Mouse (Mus musculus): Measurements from ENCODE around the gene Klhl12. TPM values are rescaled to one million over a fixed set of nuclear protein-coding genes. Genes with fewer than 3 reads are reported as not detected.

Gene Klhl12
- total and polyA plus RNA-seq, 2 experiments from 2014 or later = 13.6 to 17.5 TPM

DNA sequence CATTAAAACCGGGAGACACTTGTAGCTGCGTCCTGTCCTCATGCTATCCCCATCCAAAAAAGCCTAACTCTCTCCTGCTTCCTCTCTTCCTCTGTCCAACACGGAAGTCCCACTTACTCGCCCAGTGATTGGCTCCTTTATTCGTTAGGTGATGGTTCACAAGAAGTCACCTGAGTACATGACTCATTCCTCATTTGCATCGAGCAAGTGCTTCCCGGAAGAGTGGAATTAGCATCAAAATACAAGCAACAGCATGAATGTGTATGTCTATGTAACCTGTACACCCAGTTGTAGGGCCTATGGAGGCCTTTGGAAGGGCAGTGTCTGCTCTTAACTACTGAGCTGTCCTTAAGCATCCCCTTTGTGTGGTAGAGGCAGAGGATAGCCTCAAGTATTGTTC lies 36.9 kb downstream of the Klhl12 start:
- no peak overlapping the region for H3K9ac ChIP-seq (replicated peaks; ENCODE audit: low read depth, low read length)
- peaks cover 38% of the 10 kb centered on the region for H3K36me3 ChIP-seq (replicated peaks; ENCODE audit: control insufficient read depth, insufficient read depth, low read length)
- TF ChIP-seq CTCF (IDR thresholded peaks at IDR 0.05; ENCODE audit: low read depth) (no peak), EP300 (IDR thresholded peaks at IDR 0.05; ENCODE audit: low read depth) (no peak)
- no peak overlapping the region for H3K4me2 ChIP-seq (ENCODE audit: low read depth, low read length)
- 74% methylated on average over 7 of the region's 7 CpGs for whole genome bisulfite sequencing
- H3K4me3 ChIP-seq (ENCODE audit: low read depth, low read length) = no peak overlapping the region
- peaks cover 11% of the 10 kb centered on the region; the same call in 1 of the 2 replicates for H3K4me1 ChIP-seq (ENCODE audit: control insufficient read depth, insufficient read depth)
- no peak overlapping the region for H3K27ac ChIP-seq (ENCODE audit: low read depth)
- H3K27me3 ChIP-seq (ENCODE audit: control insufficient read depth, insufficient read depth, low read length) = no peaks in the 10 kb centered on the region
- no peaks in the 10 kb centered on the region for H3K9me3 ChIP-seq (replicated peaks; ENCODE audit: control insufficient read depth, low read length)
- ATAC-seq (ENCODE audit: insufficient read depth, low read depth) (no peak), DNase-seq (ENCODE audit: low spot score) (no peak)

DNA sequence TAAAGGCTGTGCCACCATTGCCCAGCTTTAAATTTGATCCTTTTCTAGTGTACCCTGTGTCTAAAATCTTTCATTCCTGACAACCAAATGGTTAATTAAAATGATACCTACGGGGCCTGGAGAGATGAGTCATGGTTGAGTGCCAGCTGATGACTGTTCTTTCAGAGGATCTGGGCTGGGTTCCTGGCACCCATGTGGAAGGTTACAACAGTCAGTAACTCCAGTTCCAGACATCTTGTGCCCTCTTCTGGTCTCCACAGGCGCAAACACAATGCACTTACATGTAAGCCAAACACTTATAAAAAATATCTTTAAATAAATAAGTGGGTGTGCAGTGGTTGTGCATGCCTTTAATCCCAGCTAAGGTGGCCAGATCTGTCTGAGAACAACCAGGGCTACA lies 38.2 kb downstream of the Klhl12 start:
- peak overlapping the region; percentile 91; the same call in 1 of the 2 replicates for H3K27ac ChIP-seq (ENCODE audit: low read depth)

DNA sequence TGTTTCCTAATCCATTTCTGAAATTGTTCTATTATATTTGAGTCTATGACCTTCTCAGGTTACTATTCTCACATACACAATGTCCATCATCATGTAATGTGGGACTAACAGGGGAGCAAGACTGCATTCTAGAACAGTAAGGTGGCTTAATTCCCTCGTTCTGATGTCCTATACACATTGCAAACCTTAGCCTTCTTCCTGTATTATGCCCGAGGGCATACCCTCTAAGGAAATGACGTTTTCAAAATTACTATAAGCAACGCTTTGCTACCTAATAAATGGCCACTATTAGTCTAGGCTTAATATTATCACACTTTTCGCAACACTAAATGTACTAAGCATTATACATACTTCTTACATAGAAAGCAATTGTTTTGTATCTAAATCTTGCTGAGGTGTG lies 38.6 kb downstream of the Klhl12 start:
- H3K4me1 ChIP-seq (ENCODE audit: control insufficient read depth, insufficient read depth) = peaks cover 11% of the 10 kb centered on the region; the same call in 1 of the 2 replicates
- ATAC-seq (ENCODE audit: insufficient read depth, low read depth) = no peak
- peak overlapping the region; percentile 96 for H3K4me3 ChIP-seq (ENCODE audit: low read depth, low read length)
- peak overlapping the region; percentile 91 for H3K27ac ChIP-seq (ENCODE audit: low read depth)
- H3K27me3 ChIP-seq (ENCODE audit: control insufficient read depth, insufficient read depth, low read length) = no peaks in the 10 kb centered on the region
- no peaks in the 10 kb centered on the region for H3K9me3 ChIP-seq (replicated peaks; ENCODE audit: control insufficient read depth, low read length)
- H3K36me3 ChIP-seq (replicated peaks; ENCODE audit: control insufficient read depth, insufficient read depth, low read length) = peaks cover 27% of the 10 kb centered on the region
- DNase-seq (ENCODE audit: low spot score) = no peak
- H3K9ac ChIP-seq (replicated peaks; ENCODE audit: low read depth, low read length) = peak overlapping the region; percentile 77
- 20% methylated on average over 5 of the region's 5 CpGs for WGBS
- peak overlapping the region; percentile 89 for H3K4me2 ChIP-seq (ENCODE audit: low read depth, low read length)
- TF ChIP-seq CTCF (IDR thresholded peaks at IDR 0.05; ENCODE audit: low read depth) (no peak), EP300 (IDR thresholded peaks at IDR 0.05; ENCODE audit: low read depth) (no peak)

More for the DNA sequence above, 38.2 kb downstream of the Klhl12 start:
- TF ChIP-seq EP300 (IDR thresholded peaks at IDR 0.05; ENCODE audit: low read depth) (no peak), CTCF (IDR thresholded peaks at IDR 0.05; ENCODE audit: low read depth) (no peak)
- no peaks in the 10 kb centered on the region for H3K9me3 ChIP-seq (replicated peaks; ENCODE audit: control insufficient read depth, low read length)
- H3K9ac ChIP-seq (replicated peaks; ENCODE audit: low read depth, low read length) = no peak overlapping the region
- peak overlapping the region; percentile 89; the same call in 1 of the 2 replicates for H3K4me2 ChIP-seq (ENCODE audit: low read depth, low read length)
- no peak for ATAC-seq (ENCODE audit: insufficient read depth, low read depth)
- H3K36me3 ChIP-seq (replicated peaks; ENCODE audit: control insufficient read depth, insufficient read depth, low read length) = peaks cover 27% of the 10 kb centered on the region
- no peak for DNase-seq (ENCODE audit: low spot score)
- no peak overlapping the region for H3K4me3 ChIP-seq (ENCODE audit: low read depth, low read length)
- 84% methylated on average over 2 of the region's 2 CpGs for WGBS
- H3K27me3 ChIP-seq (ENCODE audit: control insufficient read depth, insufficient read depth, low read length) = no peaks in the 10 kb centered on the region
- peaks cover 11% of the 10 kb centered on the region; the same call in 1 of the 2 replicates for H3K4me1 ChIP-seq (ENCODE audit: control insufficient read depth, insufficient read depth)

DNA sequence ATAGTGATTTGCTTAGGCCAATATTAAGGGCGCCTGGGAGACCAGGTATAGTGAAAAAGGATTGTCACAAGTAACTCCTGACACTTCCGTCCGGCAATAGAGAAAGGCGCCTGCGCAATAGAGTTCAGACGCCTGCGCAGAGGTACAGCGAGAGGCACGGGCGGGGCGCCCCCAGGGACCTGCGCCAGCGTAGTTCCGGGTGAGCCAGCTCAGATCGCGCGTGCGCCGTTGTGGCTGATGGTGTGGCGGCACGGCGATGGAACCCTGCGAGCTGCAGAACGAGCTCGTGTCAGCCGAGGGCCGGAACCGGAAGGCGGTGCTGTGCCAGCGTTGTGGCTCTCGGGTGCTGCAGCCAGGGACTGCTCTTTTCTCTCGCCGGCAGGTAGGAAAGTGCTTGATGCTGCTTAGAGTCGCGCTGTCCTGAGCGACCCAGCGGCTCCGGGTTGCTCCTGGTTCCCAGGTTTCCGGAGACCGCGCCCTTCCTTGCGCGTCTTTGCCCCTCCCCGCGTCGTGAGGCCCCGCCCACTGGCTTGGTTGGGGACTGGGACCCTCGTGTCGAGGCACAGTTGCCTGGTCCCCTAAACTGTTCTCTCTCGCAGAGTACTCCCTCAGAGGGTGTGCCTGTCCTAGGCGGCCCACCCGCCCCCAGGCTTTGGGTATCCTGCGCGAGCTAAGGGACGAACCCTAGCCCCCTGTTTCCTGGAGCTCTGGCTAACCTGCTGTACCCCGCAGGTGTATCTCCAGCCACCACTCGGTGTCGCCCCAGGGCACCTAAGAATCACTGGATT lies 39.3 kb downstream of the Klhl12 start, which contains the start of gene Rabif:
Gene Rabif (plus strand): TSS at position 221 of the 788 bp plus-strand sequence.
- DNase-seq (ENCODE audit: low spot score) = peak; percentile 97
- TF ChIP-seq CTCF (IDR thresholded peaks at IDR 0.05; ENCODE audit: low read depth) (peak; percentile 52), EP300 (IDR thresholded peaks at IDR 0.05; ENCODE audit: low read depth) (0 out of 2 replicates have a peak, but pooled peaks have one; percentile 42)
- Histone ChIP-seq H3K9ac (replicated peaks; ENCODE audit: low read depth, low read length) (peak within 1 kb of the TSS; percentile 77), H3K36me3 (replicated peaks; ENCODE audit: control insufficient read depth, insufficient read depth, low read length) (peaks cover 26% of the 10 kb centered on the region), H3K4me3 (ENCODE audit: low read depth, low read length) (peak within 1 kb of the TSS; percentile 96), H3K4me2 (ENCODE audit: low read depth, low read length) (peak within 1 kb of the TSS; percentile 89), H3K4me1 (ENCODE audit: control insufficient read depth, insufficient read depth) (peaks cover 11% of the 10 kb centered on the region; the same call in 1 of the 2 replicates), H3K27ac (ENCODE audit: low read depth) (peak within 1 kb of the TSS; percentile 91), H3K9me3 (replicated peaks; ENCODE audit: control insufficient read depth, low read length) (no peaks in the 10 kb centered on the region), H3K27me3 (ENCODE audit: control insufficient read depth, insufficient read depth, low read length) (no peaks in the 10 kb centered on the region)
- under 1% methylated on average over 52 of the region's 58 CpGs for WGBS
- ATAC-seq (ENCODE audit: insufficient read depth, low read depth) = peak; percentile 99

DNA sequence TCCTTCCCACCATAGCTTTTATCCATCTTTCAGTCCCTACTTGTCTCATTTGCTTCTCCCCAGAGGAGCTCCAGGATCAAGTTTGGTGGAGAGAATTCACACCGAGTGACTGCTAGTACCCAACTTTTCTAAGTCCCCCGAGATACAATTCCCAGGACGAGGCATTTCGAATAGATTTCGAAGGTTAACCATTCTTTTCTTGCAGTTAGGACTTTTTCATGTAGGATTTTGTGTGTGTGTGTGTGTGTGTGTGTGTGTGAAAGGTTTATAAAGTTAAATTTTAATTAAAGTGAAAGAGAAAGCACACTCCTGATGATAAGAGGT lies 39.8 kb downstream of the Klhl12 start:
- TF ChIP-seq EP300 (IDR thresholded peaks at IDR 0.05; ENCODE audit: low read depth) (no peak), CTCF (IDR thresholded peaks at IDR 0.05; ENCODE audit: low read depth) (no peak)
- peak overlapping the region; percentile 91 for H3K27ac ChIP-seq (ENCODE audit: low read depth)
- no peak for DNase-seq (ENCODE audit: low spot score)
- no peaks in the 10 kb centered on the region for H3K27me3 ChIP-seq (ENCODE audit: control insufficient read depth, insufficient read depth, low read length)
- H3K4me2 ChIP-seq (ENCODE audit: low read depth, low read length) = peak overlapping the region; percentile 89
- H3K4me1 ChIP-seq (ENCODE audit: control insufficient read depth, insufficient read depth) = peaks cover 11% of the 10 kb centered on the region; the same call in 1 of the 2 replicates
- peaks cover 21% of the 10 kb centered on the region for H3K36me3 ChIP-seq (replicated peaks; ENCODE audit: control insufficient read depth, insufficient read depth, low read length)
- no peak for ATAC-seq (ENCODE audit: insufficient read depth, low read depth)
- H3K4me3 ChIP-seq (ENCODE audit: low read depth, low read length) = peak overlapping the region; percentile 96
- H3K9ac ChIP-seq (replicated peaks; ENCODE audit: low read depth, low read length) = peak overlapping the region; percentile 77
- H3K9me3 ChIP-seq (replicated peaks; ENCODE audit: control insufficient read depth, low read length) = no peaks in the 10 kb centered on the region
- WGBS = 15% methylated on average over 5 of the region's 5 CpGs

Measured in heart, postnatal 0 days (tissue).